Mouse (Mus musculus) frontal cortex, adult 2 months (tissue): Measurements from ENCODE around the gene 1700037H04Rik. TPM values are rescaled to one million over a fixed set of nuclear protein-coding genes. Genes with fewer than 3 reads are reported as not detected.
A peak's percentile ranks its signal among the peaks of the same experiment; 100 is the strongest.

Experiments
- DNase-seq, 2 experiments: peaks; one replicate each; pipeline ENCODE4 v3.0.0; 2022; ENCODE audit warnings: low spot score in 1 of 2; ENCODE audit errors: extremely low spot score in 1 of 2
- polyA plus RNA-seq: library from polyadenylated mRNA; depleted of rRNA; stranded (reverse); fragments of >200 nt; gene quantifications from 2 replicates; pipeline ENCODE4 v1.2.3, GENCODE M21; 2012; rRNA removed

The 1700037H04Rik gene
- polyA plus RNA-seq, result 104 and 114 TPM in 2 replicates

DNA sequence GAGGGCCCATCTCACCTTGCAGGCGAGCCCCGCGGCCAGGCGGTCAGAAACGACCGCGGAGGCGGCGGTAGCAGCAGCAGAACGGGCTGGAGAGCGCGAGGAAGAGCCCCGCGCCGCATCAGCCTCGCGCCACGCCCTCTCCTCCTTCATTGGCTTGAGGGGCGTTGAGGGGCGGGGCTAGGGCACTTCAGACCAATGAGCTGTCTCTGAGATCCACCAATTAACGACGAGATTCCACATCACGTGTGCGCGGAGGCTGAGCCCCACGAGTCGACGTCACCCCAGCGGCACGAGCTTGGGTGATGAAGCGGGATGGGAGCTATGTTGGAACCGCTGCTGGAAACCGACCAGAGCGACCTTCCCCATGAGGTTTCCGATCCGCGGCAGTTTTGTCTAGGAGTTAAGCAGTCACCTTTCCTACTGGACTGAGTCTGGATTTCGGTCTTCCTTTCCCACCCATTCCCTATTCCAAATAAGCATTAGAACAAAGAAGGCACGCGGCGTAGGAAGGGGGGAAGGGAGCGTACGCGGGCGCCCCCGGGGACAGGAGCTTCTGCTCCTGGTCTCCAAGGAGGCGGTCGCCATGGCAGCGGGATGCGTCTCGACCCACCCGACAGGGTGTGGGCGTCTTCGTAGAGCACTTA is at the start of gene 1700037H04Rik:
Gene 1700037H04Rik (minus strand): TSS at position 144 of the 644 bp plus-strand sequence.
- peak; percentile 94 to 96 for DNase-seq

DNA sequence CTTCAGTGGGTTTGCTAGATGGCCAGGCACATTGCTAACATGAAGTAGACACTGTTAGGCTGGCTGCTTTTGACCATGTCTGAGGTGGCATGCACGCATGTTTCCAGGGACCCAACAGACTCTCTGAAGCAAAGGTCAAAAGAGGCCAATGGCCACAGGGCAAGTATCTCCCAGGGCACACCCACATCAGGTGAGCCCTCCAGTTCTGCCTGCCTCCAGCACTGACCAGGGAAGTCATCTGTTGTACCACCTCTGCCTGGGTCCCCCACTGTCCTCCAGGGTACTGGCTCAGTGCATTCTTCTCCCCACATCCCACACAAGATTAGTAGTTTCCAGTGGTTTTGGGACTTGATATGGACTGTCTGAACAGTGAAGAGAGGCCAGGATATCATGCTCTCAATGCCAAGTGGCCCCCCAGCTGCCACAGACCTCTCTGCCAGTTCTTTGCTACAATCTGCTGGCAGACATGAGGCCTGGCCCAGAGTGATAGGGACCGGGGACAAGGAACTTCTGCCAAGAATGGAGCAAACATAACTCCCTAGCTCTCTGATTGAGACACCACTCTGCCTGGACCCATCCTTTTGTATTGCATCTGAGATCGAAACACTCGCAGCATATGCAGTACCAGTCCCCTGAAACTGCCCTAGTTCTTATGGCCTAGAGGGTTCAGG is 49.4 kb upstream of the 1700037H04Rik start:
- DNase-seq, result no peak

DNA sequence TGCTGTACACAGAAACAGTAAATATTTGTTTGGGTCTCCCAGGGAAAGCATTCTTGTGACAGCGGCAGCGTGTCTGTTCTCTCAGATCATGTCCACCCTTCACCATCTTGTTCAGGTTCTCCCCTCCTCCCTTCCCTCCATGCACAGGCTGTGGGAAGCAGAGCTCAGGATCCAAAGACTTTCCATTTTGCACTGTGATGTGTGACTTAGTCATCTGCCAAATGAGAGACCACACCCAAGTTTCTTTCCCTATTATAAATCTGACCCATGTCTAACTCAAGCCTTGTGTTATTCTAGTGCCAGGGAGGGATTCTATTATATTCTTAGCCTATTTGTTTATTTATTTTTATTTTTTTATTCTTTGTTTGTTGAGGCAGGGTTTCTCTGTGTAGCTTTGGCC is 48.5 kb upstream of the 1700037H04Rik start:
- DNase-seq, result no peak

DNA sequence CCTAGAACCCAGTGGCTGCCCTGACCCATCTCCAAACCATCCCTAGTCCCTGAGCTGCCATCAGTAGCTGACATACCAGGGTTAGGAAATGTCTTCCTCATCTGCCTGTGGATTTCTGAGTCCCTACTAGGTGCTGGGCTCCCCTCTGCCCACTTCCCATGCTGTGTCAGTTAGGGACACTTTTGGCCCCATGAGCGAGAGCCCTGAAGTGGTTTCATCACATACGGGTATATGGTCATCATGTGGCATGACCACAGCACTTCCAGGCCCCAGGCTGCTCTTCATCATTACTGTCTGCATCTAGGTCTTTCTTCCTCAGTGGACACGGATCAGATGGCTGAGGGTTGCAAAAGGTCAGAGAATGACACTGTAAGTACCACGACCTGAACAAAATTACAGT is 46.9 kb upstream of the 1700037H04Rik start, which contains the start of gene Ap5s1:
Gene Ap5s1 (plus strand): TSS at position 301 of the 400 bp plus-strand sequence.
- DNase-seq, result no peak

DNA sequence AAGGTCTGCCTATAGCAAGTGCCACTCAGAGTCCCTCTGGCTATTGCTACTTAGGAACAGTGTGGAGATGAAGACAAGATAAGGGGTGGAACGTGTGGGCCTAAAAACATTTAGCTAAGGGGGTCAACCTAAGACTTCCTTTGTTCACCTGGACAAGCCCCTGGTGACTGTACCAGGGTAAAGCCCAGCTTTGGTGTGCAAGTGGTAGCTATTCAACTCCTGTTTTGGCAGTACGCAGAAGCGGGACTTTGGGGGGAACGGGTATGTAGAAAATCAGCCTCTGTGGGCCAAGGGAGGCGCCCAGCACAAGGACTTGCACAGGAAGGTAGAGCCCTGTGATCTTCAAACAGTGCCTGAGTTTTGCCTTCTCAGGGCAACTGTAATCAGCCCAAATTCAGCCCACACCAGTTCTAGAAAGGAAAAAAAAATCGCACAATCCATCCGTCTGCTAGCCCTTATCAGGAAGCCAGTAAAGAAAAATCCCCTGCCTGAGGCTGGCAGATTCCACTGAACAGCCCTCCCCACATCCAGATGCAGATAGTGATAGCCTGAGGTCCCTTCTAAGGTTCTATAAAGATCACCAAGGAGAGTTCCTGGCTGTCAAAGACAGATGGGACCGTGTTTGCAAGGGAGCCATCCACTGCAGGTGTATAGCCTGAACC is 45.8 kb upstream of the 1700037H04Rik start:
- DNase-seq, result no peak

DNA sequence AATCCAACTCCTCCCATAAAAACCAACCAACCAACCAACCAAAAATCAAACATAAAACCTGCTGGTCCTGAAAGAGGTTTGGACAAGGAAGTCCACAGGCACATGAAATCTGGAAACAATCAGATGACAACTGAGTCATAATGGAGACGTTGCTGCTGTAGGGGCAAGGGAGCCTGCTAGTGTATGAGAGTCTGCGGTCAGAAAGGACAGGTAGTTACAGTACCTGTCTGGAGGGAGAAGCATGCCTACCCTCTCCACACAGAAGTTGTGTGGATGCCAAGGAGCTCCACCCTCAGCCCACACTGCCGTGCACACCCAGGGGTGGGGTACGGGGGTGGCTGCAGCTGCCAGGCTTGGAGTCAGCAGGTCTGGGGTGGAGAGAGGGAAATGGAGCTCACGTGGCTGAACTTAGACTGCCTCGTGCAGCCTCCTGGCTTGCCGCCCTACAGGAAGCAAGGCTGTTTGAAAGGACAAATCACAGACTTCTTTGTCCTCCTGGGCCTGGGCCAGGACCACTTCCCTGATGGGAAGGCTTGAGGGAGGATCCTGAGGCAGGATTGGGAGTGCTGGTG is 44.6 kb upstream of the 1700037H04Rik start:
- DNase-seq, result peak; percentile 82 to 90

DNA sequence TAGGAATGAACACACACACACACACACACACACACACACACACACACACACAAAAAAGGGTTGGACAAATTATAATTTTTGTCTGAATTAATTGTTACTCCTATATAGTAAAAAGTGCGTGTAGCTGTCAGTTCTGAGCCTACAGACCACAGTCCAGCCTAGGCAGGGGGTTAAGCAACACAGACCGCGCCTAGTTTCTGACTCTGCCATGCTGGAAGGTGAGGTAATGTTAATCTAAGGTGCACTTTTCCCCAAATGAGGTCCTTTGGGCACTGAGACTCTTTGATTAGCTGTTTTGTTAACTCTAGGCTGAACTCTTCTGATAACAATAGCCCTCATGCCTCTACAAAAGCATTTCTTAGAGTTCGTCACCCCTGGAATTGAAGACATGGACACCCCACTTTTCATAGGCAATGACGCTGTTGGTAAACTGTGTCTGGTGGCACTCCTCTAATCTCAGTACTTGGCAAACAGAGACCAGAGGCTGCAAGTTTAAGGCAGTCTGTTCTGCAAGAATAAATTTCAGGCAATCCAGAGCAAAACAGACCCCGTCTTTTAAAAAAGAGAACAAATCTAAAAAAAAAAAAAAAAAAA is 44.0 kb upstream of the 1700037H04Rik start:
- no peak for DNase-seq

DNA sequence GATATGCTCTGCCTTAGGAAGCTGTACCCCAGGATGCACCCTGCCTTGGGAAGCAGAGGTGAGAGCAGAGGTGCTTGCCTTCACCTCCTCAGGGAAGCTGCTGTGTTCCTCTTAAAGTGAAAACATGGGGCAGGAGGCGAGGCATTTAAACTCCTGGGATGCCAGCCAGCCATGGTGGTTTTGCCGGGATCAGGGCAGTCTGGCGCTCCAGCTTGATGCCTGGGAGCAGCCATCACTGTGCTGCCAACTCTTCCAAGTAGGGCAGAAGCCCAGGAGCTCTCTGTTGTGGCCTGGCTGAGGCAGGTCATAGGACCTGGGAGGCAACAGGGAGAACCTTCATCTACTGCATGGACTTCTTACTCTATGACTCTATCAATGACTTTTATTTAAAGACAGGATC is 41.4 kb upstream of the 1700037H04Rik start:
- no peak for DNase-seq

DNA sequence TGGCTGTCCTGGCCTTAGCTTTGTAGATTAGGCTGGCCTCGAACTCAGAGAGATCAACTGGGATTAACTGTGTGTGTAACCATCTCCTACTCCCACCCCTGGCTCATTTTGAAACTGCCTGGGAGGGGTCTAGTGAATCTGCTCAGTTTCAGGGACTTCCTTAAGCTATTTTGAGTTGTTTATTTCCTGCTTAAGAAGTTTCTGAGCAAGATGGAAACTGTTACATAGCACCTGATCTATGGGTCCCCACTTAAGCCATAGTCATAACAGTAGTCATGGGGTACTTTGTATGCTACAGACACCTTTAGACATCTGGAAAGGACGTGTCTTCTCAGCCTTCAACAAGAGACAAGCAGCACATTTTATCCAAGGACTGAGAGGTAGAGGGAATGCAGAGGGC is 40.8 kb upstream of the 1700037H04Rik start:
- DNase-seq, result no peak

DNA sequence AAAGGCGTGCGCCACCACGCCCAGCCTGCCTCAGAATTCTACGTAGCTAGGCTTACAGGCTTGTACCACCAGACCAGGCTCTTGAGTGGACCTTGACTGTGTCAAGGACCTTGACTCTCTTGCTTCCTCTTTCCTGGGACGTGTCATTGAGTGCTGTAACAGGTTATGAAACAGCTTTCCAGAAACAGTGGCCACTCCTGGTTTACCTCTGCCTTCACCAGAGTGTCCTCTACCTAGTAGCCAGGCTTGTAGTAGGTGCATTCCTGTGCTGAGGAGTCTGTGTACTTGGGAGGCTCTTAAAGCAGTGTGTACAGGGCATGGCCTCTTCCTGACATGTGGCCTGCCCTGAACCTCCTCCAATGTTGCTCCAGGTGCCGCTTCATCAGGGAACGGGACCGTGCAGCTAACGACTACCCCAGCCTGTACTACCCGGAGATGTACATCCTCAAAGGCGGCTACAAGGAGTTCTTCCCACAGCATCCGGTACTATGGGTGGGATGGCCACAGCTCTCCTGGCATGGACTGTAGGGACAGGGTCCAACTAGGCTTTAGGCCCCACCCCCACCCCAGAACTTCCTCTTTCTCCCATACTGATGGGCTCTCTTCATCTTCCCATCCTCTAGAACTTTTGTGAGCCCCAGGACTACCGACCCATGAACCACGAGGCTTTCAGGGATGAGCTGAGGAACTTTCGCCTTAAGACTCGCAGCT is 36.9 kb upstream of the 1700037H04Rik start:
- DNase-seq, result no peak

DNA sequence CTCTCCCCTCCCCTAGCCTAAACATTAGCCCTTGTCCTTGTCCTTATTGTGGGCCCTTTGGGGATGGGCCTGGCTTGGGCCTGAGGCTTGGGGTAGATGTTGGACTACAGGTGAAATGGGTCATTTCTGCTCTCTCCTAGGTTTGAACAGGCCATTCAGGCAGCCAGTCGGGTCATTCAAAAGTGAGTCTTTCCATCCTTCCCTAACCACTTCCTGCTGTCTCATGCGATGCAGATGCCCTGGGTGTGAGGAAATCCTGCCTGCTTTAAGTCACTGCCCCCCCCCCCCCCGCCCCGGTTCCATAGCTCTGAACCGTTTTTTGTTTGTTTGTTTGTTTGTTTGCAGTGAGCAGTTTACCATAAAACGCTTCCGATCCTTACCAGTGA is 31.1 kb upstream of the 1700037H04Rik start:
- no peak for DNase-seq

DNA sequence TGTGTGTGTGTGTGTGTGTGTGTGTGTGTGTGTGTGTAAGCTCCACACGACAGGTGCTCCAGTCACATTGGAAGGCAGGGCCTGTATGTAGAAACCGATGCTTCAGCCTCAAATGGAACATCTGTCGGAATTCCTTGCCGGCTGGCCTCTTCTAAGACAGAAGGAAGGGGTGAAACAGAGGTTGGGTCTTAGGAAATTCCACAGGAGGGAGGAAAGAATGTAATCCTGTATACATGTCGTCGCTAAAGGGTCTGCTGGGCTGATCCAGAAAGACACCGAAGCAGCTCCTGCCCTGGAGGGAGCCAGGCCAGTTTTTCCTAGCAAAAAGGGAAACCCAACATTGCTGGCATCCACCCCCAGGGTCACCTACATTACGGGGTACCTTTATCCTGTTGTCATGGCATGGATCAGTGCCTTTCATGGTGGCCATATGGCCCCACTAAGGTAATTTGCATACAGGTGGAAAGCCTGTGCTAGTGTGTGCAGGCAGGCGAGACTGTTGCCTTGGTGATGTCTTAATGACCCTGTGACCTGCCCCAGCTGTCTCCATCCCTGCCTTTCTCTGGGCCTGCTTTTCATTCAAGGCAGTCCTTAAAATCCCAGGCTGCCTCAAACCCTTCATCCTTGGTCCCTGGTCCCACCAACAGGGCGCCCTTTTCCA is 30.6 kb upstream of the 1700037H04Rik start:
- no peak for DNase-seq

DNA sequence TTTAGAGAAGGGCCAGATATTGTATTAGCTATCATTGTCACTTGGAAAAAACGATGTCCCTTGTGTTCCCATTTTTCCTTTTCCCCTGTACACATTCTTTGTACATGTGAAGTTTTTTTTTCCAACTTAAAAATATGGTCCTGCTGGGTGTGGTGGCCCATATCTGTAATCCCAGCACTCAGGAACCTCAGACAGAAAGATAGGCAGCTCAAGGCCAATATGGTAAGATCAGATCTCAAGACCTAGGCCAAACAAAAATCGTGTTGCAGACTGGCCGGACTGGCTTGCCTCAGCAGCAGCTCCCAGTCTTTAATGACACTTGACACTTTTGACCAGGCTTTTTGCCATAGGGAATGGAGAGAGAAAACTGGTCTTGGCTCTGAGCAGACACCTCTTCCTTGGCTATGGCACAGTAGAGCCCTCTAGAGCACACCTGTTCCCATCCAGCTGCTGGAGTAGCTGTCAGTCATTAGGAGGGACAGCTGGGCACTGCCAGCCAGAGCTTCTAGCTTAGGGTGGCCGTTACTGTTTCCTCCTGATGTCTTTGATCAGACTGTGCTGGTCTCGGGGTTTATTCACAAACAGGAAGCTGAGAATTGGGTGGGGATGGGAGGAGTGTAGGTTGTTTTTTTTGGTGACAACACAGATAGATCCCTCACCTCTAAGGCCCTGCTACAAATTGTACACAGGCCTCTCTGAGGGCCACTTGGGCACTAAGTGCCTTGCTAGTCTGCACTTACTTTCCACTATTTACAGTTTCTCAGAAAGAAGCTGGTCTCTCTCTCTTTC is 29.8 kb upstream of the 1700037H04Rik start:
- DNase-seq, result no peak

DNA sequence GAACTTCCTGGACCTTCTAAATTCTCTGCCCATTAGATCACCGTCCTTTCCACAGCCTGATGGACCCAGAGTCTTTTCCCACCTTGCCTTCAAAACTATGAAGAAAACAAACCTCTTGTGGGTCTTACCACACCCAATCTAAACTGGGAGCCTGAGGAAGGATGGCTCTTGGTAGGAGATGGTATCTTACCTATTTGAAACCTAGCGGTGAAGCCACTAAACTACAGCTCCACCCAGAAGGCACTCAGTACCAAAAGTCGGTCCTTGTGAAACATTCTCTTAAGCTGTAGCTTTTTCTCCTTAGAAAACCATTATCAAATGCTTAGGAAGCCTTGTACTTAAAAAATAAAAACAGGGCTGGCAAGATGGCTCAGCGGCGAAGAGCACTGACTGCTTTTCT is 28.4 kb upstream of the 1700037H04Rik start:
- no peak for DNase-seq

DNA sequence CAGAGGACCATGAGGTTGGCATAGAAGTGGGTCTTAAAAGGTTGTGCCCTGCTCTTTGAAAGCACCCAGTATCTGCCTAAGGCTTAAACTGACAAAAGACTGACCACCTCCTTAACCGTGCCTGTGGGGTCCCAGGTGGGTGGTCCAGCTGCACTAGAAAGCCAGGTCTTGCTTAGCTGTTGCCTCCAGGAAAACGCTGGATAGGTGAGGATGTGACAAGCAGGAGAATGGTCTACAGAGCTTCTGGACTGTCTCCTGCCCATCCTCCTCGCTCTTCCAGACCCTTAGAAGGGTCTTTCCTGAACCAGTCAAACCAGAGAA is 27.7 kb upstream of the 1700037H04Rik start:
- DNase-seq, result no peak

DNA sequence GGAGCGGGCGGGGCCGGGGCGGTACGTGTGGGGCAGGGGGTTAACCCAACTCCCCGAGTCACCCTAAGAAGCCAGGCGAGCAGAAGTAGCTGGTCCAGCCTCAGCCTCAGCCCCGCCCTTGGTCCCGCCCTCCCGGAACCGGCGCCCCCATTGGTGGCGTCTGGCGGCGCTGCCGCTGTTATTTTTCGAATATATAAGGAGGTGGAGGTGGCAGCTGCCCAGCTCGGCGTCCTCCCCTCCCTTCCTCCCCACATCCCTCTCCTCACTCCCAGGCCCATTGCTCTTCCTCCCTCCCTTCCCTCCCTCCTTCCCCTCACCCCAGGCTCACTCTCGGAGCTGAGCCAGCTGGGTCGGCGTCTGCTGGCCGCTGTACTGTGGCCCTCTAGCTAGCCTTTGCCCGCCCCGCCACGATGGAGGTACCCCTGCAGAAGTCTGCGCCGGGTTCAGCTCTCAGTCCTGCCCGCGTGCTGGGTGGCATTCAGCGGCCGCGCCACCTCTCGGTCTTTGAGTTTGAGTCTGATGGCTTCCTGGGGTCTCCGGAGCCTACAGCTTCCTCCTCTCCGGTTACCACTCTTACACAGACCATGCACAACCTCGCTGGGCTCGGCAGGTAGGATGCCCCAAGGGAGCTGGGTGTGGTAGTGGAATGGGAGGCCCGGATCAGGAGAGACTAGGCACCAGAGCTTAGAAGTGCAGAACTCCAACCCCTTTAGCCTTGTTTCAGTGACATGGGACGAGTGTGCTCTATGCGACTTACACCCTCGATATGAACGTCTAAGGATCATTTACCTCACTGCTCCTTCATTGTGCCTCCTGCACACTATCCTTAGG is 27.1 kb upstream of the 1700037H04Rik start, which contains the start of the genes Cdc25b and Spef1:
Gene Cdc25b (plus strand): TSS at position 179 of the 831 bp plus-strand sequence.
Gene Spef1 (minus strand): TSS at position 512 of the 831 bp plus-strand sequence.
- peak in 1 of 2 experiments; percentile 82 for DNase-seq

DNA sequence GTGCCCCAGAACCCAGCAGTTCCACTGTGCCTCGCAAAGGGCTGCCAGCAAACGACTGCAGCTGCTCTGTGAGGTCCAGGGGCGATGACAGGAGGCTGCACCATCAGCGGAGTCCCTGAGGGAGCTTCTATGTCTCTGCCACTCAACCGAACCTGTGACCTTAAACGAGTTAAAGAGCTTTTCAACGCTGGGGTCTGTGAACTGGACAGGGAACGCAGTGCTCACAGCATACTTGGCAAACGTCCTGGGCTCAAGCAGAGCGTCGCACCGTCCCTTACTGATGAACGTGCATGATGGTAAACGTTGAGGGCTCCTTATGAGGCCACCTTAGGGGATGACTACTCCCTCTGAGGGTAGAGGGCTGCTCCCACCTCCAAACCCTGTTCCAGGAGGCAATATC is 26.5 kb upstream of the 1700037H04Rik start:
- no peak for DNase-seq

DNA sequence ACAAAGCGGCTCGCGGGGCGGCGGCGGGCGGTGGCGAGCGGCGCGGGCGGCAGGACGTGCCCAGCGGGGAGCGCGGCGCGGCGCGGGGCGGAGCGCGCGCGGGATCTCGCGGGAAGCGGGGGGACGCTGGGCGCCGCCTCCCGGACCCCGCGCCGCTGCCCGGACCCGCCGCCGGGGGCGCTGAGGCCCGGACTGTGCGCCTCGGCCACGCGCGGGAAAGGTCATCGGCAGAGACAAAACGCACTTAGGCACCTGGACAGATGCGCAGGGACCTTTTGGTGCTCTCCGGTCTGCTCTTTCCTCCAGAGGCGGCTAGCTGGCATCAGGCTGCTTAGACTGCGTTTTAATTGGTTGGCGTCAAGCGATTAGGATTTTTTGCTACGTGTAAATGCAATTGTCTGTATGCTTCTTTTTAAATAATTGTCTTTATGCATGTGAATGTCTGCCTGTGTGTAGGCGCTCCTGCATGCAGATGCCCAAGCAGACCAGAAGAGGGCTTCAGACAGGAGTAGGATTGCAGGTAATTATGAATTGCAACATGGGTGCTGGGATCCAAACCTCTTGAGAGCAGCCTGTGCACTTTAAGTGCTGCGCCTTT is 20.2 kb upstream of the 1700037H04Rik start, which contains the start of gene Cenpb:
Gene Cenpb (minus strand): TSS at position 78 of the 598 bp plus-strand sequence.
- DNase-seq, result peak; percentile 63 to 81
